Mouse (Mus musculus): ENCODE data around the gene B830017H08Rik. TPM values are rescaled to one million over a fixed set of nuclear protein-coding genes. Genes with fewer than 3 reads are reported as not detected.

B830017H08Rik gene
- polyA plus RNA-seq, 1 experiment from 2014 or later: 1.5 TPM

DNA sequence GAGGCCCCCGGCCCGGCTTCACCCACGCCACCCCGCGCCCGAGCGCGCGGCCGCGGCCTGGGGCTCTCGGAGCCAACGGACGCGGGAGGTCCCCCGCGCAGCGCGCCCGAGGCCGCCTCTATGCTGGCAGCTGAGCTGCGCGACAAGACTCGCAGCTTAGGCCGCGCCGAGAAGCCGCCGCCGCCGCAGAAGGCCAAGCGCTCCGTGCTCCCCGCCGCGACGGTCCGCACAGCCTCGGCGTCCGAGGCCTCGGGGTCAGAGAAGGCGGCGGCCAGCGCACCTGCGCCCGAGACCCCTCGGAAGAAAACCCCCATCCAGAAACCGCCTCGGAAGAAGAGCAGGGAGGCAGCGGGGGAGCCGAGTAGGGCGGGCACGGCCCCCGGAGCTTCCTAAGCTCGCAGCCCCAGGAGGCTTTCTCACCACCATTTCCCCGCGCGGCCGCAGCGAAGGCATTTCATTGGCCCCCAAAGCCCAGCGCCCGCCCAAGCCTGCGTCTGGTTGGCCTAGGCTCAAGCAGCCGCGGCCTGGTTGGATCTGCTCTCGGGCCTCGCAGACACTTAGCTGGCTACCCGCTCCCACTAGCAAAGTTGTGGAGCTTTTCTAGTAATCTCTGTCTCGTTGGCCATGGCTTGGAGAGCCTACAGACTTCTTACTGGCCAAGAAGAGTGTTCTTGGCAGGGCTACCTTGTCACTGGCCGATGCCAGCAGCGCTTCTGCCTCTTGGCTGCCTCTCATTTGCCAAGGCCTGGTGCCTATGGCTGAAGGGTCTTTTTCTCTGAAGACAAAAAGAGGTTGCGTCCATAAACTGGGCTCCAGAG, 25.5 kb upstream of the B830017H08Rik start:
- Histone ChIP-seq H3K4me1 (replicated peaks; ENCODE audit: control insufficient read depth, insufficient read depth, low read length) (peaks cover 44% of the 10 kb centered on the region), H3K4me3 (replicated peaks; ENCODE audit: low read length) (peak overlapping the region; percentile 72), H3K27ac (ENCODE audit: low read length) (peak overlapping the region; percentile 92), H3K9ac (replicated peaks; ENCODE audit: low read depth, low read length) (peak overlapping the region; percentile 93), H3K36me3 (ENCODE audit: control insufficient read depth, insufficient read depth) (no peaks in the 10 kb centered on the region), H3K4me2 (ENCODE audit: low read length) (peak overlapping the region; percentile 95), H3K27me3 (replicated peaks; ENCODE audit: control insufficient read depth, insufficient read depth, low read length) (peaks cover 39% of the 10 kb centered on the region), H3K9me3 (ENCODE audit: control insufficient read depth, low read length) (no peaks in the 10 kb centered on the region)
- 1% methylated on average over 72 of the region's 73 CpGs for WGBS
- peak; percentile 94 for ATAC-seq

DNA sequence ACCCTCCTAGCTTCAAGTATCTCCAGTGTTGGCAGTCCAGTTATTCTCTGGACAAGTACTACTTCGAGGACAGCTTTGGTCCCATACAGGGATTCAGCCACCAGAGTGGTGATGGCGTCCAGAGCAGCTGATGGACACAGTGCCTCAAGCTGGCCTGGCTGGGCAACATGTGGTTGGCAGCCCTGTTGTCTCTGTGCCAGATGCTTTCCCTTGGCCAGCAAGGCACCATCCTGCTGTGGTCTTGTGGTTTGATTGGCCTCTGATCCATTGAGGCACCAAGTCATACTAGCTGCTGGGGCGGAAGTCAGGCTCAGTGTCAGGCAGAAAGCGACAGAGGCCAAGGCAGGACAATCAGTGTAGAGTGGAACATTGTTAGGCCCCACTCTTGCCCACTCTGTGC, 23.8 kb upstream of the B830017H08Rik start:
- Histone ChIP-seq H3K9ac (replicated peaks; ENCODE audit: low read depth, low read length) (no peak overlapping the region), H3K27me3 (replicated peaks; ENCODE audit: control insufficient read depth, insufficient read depth, low read length) (peaks cover 25% of the 10 kb centered on the region), H3K9me3 (ENCODE audit: control insufficient read depth, low read length) (no peaks in the 10 kb centered on the region), H3K4me3 (replicated peaks; ENCODE audit: low read length) (no peak overlapping the region), H3K4me2 (ENCODE audit: low read length) (no peak overlapping the region), H3K36me3 (ENCODE audit: control insufficient read depth, insufficient read depth) (no peaks in the 10 kb centered on the region), H3K27ac (ENCODE audit: low read length) (no peak overlapping the region), H3K4me1 (replicated peaks; ENCODE audit: control insufficient read depth, insufficient read depth, low read length) (peaks cover 27% of the 10 kb centered on the region)
- no peak for ATAC-seq
- WGBS: 80% methylated on average over 4 of the region's 4 CpGs

DNA sequence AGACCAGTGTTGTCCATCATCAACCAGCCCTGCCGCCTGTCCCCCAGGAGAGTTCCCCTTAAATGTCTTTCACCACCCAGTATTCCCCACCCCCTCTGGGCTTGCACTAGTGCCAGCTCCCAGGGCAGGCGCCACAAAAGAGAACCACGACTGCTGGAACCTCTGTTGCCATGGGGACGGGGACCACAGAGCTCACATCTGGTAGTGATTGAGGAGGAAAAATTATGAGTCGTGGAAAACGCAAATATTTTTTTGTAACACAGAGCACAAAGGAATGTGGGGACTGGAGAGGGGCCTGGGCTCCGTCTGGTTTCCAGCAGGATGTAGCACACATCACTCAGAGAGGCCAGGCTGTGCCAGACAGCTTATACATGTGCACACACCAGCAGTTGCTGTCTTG, 23.2 kb upstream of the B830017H08Rik start:
- no peak for ATAC-seq
- 18% methylated on average over 7 of the region's 7 CpGs for WGBS
- H3K9me3 ChIP-seq (ENCODE audit: control insufficient read depth, low read length): no peaks in the 10 kb centered on the region
- peaks cover 21% of the 10 kb centered on the region for H3K4me1 ChIP-seq (replicated peaks; ENCODE audit: control insufficient read depth, insufficient read depth, low read length)
- H3K9ac ChIP-seq (replicated peaks; ENCODE audit: low read depth, low read length): no peak overlapping the region
- peaks cover 22% of the 10 kb centered on the region for H3K27me3 ChIP-seq (replicated peaks; ENCODE audit: control insufficient read depth, insufficient read depth, low read length)
- H3K4me3 ChIP-seq (replicated peaks; ENCODE audit: low read length): no peak overlapping the region
- no peak overlapping the region for H3K4me2 ChIP-seq (ENCODE audit: low read length)
- no peaks in the 10 kb centered on the region for H3K36me3 ChIP-seq (ENCODE audit: control insufficient read depth, insufficient read depth)
- peak overlapping the region; percentile 52 for H3K27ac ChIP-seq (ENCODE audit: low read length)

DNA sequence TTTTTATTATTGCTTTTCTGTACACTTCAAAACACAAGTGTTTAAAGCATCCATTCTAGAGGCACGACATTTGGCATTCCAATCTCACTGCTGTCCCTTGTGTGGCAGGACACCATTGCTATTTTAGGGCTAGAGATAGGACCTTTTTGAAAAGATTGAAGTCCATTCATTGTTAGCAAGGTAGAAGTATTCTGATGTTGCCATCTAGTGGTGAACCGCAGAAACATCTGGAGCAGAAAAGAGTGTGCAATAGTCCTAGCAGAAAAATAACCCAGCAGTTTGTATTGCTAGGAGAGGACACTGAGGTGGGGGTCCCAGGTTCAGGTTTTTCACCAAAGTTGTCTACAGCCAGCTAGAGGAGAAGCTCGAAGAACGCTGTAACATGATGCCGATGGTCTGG, 20.8 kb upstream of the B830017H08Rik start:
- WGBS: 4% methylated on average over 5 of the region's 5 CpGs
- Histone ChIP-seq H3K27me3 (replicated peaks; ENCODE audit: control insufficient read depth, insufficient read depth, low read length) (peaks cover 6% of the 10 kb centered on the region; the same call in 1 of the 2 replicates), H3K36me3 (ENCODE audit: control insufficient read depth, insufficient read depth) (no peaks in the 10 kb centered on the region), H3K9ac (replicated peaks; ENCODE audit: low read depth, low read length) (no peak overlapping the region), H3K4me3 (replicated peaks; ENCODE audit: low read length) (no peak overlapping the region), H3K27ac (ENCODE audit: low read length) (no peak overlapping the region), H3K9me3 (ENCODE audit: control insufficient read depth, low read length) (no peaks in the 10 kb centered on the region), H3K4me2 (ENCODE audit: low read length) (no peak overlapping the region), H3K4me1 (replicated peaks; ENCODE audit: control insufficient read depth, insufficient read depth, low read length) (peaks cover 18% of the 10 kb centered on the region)
- no peak for ATAC-seq

DNA sequence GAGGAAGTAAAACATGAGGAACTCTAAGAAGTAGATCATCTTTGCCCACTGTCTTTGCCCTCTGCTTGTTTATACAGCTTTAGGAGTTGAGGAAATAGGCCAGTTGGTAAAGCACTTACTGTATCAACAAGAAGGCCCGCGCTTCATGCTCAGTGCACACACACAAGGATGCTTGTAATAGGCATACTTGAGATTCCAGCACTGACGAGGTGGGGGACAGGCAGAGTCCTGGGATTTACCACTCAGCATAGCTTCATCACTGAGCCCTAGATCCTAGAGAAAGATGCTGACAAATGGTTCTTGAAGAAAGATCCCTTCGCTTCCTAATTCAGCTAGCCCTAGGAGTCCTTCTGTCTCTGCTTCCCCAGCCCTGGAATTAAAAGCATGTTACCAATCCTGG, 19.7 kb upstream of the B830017H08Rik start:
- Histone ChIP-seq H3K36me3 (ENCODE audit: control insufficient read depth, insufficient read depth) (no peaks in the 10 kb centered on the region), H3K4me2 (ENCODE audit: low read length) (no peak overlapping the region), H3K27me3 (replicated peaks; ENCODE audit: control insufficient read depth, insufficient read depth, low read length) (peaks cover 9% of the 10 kb centered on the region; the same call in 1 of the 2 replicates), H3K4me1 (replicated peaks; ENCODE audit: control insufficient read depth, insufficient read depth, low read length) (peaks cover 9% of the 10 kb centered on the region), H3K9me3 (ENCODE audit: control insufficient read depth, low read length) (no peaks in the 10 kb centered on the region), H3K9ac (replicated peaks; ENCODE audit: low read depth, low read length) (no peak overlapping the region), H3K27ac (ENCODE audit: low read length) (no peak overlapping the region), H3K4me3 (replicated peaks; ENCODE audit: low read length) (no peak overlapping the region)
- no peak for ATAC-seq
- 59% methylated on average over 4 of the region's 4 CpGs for WGBS

DNA sequence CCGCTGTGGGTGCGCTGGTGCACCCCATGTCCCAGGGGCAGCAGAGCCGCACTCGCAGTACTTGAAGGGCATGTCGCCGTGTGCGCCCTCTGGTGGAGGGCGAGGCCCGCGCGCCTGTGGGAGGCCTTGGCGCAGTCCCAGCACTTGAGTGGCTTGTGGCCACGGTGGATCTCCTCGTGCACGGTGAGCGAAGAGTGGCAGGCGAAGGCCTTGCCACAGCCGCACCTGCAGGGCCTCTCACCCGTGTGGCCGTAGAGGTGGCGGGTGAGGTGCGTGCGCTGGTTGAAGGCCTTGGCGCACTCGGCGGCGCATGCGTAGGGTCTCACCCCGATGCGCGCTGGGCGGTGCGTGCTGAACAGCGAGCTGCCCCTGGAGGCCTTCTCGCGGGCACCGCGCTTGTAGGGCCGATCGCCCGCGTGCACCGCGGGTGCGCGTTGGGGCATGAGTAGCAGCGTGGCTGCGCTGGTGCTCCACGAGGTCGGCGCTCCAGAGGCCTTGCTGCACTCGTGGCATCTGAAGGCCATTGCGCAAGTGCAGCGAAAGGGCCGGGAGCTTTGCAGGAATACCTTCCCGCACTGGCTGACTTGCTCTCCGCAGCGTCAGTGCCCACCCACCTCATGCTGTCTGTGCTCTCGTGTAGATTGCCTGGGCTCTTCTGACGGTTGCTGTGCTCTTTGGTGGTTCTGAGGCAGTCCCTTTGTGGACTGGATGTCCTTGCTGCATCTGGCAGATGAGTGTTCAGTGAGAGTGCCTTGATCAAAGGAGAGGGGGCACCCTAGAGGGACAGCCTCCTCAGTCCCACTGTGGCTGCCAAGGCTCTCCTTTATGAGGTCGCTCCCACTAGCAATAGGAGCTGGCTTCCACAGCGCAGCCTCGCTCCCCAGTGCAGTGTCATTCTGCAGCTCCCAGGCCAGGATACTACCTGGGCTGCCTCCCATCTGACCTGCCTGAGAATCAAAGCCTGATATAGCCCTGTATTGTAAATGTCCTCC, 17.2 kb upstream of the B830017H08Rik start:
- Histone ChIP-seq H3K36me3 (ENCODE audit: control insufficient read depth, insufficient read depth) (no peaks in the 10 kb centered on the region), H3K9ac (replicated peaks; ENCODE audit: low read depth, low read length) (peak overlapping the region; percentile 83), H3K4me2 (ENCODE audit: low read length) (peak overlapping the region; percentile 86), H3K4me3 (replicated peaks; ENCODE audit: low read length) (peak overlapping the region; percentile 60), H3K27me3 (replicated peaks; ENCODE audit: control insufficient read depth, insufficient read depth, low read length) (peaks cover 9% of the 10 kb centered on the region; the same call in 1 of the 2 replicates), H3K4me1 (replicated peaks; ENCODE audit: control insufficient read depth, insufficient read depth, low read length) (peaks cover 8% of the 10 kb centered on the region), H3K27ac (ENCODE audit: low read length) (peak overlapping the region; percentile 43), H3K9me3 (ENCODE audit: control insufficient read depth, low read length) (no peaks in the 10 kb centered on the region)
- WGBS: under 1% methylated on average over 56 of the region's 63 CpGs
- peak; percentile 89 for ATAC-seq

DNA sequence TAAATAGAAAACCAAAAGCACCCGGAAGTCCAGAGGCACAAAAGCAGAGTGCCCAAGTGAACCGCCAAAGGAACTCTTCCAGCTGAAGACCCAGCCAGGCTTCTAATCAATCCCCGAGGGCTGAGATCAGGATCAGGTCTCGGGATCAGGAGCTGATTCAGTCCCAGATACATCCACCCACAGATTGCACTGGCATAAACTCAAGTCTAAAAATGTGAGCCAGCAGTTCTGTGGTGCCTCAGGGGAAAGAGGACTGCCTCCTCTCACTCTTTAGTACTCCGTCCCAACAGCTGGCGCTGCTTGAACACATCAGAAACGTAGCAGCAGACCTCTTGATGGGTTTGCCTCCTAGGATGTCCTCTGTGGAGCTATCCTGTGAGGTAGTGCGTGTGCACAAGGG, 16.4 kb upstream of the B830017H08Rik start:
- Histone ChIP-seq H3K27me3 (replicated peaks; ENCODE audit: control insufficient read depth, insufficient read depth, low read length) (peaks cover 9% of the 10 kb centered on the region; the same call in 1 of the 2 replicates), H3K9me3 (ENCODE audit: control insufficient read depth, low read length) (no peaks in the 10 kb centered on the region), H3K4me2 (ENCODE audit: low read length) (no peak overlapping the region), H3K9ac (replicated peaks; ENCODE audit: low read depth, low read length) (no peak overlapping the region), H3K4me1 (replicated peaks; ENCODE audit: control insufficient read depth, insufficient read depth, low read length) (peaks cover 8% of the 10 kb centered on the region), H3K4me3 (replicated peaks; ENCODE audit: low read length) (no peak overlapping the region), H3K27ac (ENCODE audit: low read length) (no peak overlapping the region), H3K36me3 (ENCODE audit: control insufficient read depth, insufficient read depth) (no peaks in the 10 kb centered on the region)
- ATAC-seq: no peak
- WGBS: 80% methylated on average over 8 of the region's 8 CpGs

DNA sequence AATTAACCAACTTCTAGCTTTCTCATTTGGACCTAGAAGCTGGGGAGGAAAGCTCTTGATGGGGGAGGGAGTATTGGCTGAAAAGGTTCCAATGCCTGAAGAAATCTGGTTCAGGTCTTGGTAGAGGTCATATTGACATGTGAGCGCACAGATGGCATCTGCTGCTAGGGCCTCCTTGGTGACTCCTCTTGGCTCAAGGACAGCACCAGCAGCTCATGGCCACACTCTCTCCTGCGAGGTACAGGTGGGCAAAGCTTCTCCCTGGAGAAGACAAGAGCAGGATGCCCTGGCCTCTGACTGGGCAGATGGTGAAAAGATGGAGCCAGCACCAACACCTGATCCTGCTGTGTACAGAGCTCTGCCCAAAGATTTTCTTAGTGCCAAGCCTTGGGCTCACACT, 6.4 kb upstream of the B830017H08Rik start:
- Histone ChIP-seq H3K36me3 (ENCODE audit: control insufficient read depth, insufficient read depth) (no peaks in the 10 kb centered on the region), H3K27me3 (replicated peaks; ENCODE audit: control insufficient read depth, insufficient read depth, low read length) (peaks cover 14% of the 10 kb centered on the region), H3K4me3 (replicated peaks; ENCODE audit: low read length) (no peak overlapping the region), H3K9ac (replicated peaks; ENCODE audit: low read depth, low read length) (no peak overlapping the region), H3K27ac (ENCODE audit: low read length) (no peak overlapping the region), H3K4me2 (ENCODE audit: low read length) (no peak overlapping the region), H3K4me1 (replicated peaks; ENCODE audit: control insufficient read depth, insufficient read depth, low read length) (no peaks in the 10 kb centered on the region), H3K9me3 (ENCODE audit: control insufficient read depth, low read length) (no peaks in the 10 kb centered on the region)
- 79% methylated on average over 2 of the region's 2 CpGs for WGBS
- no peak for ATAC-seq

DNA sequence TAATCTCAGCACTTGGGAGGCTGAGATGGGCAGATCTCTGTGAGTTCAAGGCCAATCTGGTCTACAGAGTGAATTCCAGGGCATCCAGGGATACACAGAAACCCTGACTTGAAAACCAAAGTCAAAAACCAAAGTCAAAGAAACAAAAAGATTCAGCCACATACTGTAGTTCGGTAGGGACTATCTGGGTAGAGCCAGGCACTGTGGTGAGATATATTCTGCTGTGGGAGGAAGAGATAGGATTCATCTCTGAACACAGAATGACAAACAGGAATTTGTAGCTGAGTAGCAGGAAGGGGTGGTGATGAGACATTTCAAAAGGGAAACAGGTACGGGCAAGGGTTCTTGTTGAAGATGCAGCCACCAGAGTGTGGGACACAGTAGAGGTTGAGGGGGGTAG, 4.7 kb upstream of the B830017H08Rik start:
- H3K36me3 ChIP-seq (ENCODE audit: control insufficient read depth, insufficient read depth): no peaks in the 10 kb centered on the region

More for the DNA sequence above, 4.7 kb upstream of the B830017H08Rik start:
- Histone ChIP-seq H3K27ac (ENCODE audit: low read length) (no peak overlapping the region), H3K9ac (replicated peaks; ENCODE audit: low read depth, low read length) (no peak overlapping the region), H3K4me1 (replicated peaks; ENCODE audit: control insufficient read depth, insufficient read depth, low read length) (peaks cover 5% of the 10 kb centered on the region), H3K4me2 (ENCODE audit: low read length) (no peak overlapping the region), H3K27me3 (replicated peaks; ENCODE audit: control insufficient read depth, insufficient read depth, low read length) (peaks cover 31% of the 10 kb centered on the region), H3K4me3 (replicated peaks; ENCODE audit: low read length) (no peak overlapping the region), H3K9me3 (ENCODE audit: control insufficient read depth, low read length) (no peaks in the 10 kb centered on the region)
- WGBS: 86% methylated on average over 2 of the region's 2 CpGs
- ATAC-seq: no peak

Data from forebrain, embryonic 16.5 days (tissue).